Comparison of ENCODE assay signal across 12 mouse cellular contexts in the genomic region with DNA sequence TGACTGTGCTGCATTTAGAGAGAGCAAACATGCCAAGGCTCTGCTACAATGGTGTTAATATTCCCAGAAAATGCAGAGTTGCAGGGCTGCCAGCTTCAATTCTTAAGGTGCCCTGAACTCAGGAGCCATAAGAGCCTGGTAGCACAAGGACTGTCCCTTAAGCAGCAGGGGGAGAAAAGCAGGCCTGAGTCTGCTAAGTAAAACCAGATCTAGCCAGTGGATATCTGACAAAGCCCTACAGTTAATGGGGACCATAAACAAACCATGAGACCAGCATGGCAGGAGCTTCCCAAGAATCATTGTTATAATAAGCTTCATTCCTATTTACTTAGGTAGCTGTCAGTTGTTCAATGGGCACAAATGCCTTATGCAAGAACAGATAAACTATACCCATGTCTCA.
DNase-seq lines count a peak whose midpoint lies in the region; ATAC-seq lines count a peak whose summit lies in the region.
"Had no signal": no experiment of that assay in that cellular context is flagged by ENCODE, and none has a peak within 500 bp of the region (broad histone marks: within the 10 kb centered on the region; RNA-seq: fewer than 3 reads in every experiment).

No protein-coding gene starts in this region.

- no peak overlapping the region for H3K9ac ChIP-seq in hindbrain, embryonic 13.5 days
- no peak overlapping the region for H3K9ac ChIP-seq in hindbrain, embryonic 12.5 days
- no peak overlapping the region for H3K9ac ChIP-seq in hindbrain, embryonic 15.5 days
- H3K9ac ChIP-seq in midbrain, embryonic 13.5 days (replicated peaks), result no peak overlapping the region
- H3K9ac ChIP-seq: intestine, embryonic 15.5 days; lung, embryonic 15.5 days had no signal

- H3K27me3 ChIP-seq in hindbrain, embryonic 13.5 days, result no peaks in the 10 kb centered on the region
- peaks cover 3% of the 10 kb centered on the region; the same call in 1 of the 2 replicates for H3K27me3 ChIP-seq in hindbrain, embryonic 12.5 days
- no peaks in the 10 kb centered on the region for H3K27me3 ChIP-seq in hindbrain, embryonic 15.5 days
- H3K27me3 ChIP-seq in midbrain, embryonic 13.5 days, result no peaks in the 10 kb centered on the region
- H3K27me3 ChIP-seq: intestine, embryonic 15.5 days; lung, embryonic 15.5 days had no signal

- 0 out of 2 replicates have a peak overlapping the region, but pooled peaks have one; percentile 36 for H3K27ac ChIP-seq in hindbrain, embryonic 13.5 days
- H3K27ac ChIP-seq in hindbrain, embryonic 12.5 days, result no peak overlapping the region
- peak overlapping the region; percentile 35; the same call in 1 of the 2 replicates for H3K27ac ChIP-seq in hindbrain, embryonic 15.5 days (replicated peaks)
- peak overlapping the region; percentile 85 for H3K27ac ChIP-seq in midbrain, embryonic 13.5 days
- H3K27ac ChIP-seq: intestine, embryonic 15.5 days; lung, embryonic 15.5 days had no signal

- DNase-seq in embryo, embryonic 9.5 days (ENCODE audit: extremely low spot score), result peak; percentile 11
- DNase-seq in natural killer cell, adult 2 months (ENCODE audit: low spot score in 2 of 2), result no peak
- DNase-seq in lung, adult 18-20 months, result no peak
- no peak for DNase-seq in heart, postnatal 4 days
- DNase-seq: cerebellum, adult 18-20 months had no signal

- H3K4me1 ChIP-seq in hindbrain, embryonic 13.5 days (replicated peaks), result peaks cover 18% of the 10 kb centered on the region
- peaks cover 22% of the 10 kb centered on the region for H3K4me1 ChIP-seq in hindbrain, embryonic 12.5 days
- peaks cover 19% of the 10 kb centered on the region for H3K4me1 ChIP-seq in hindbrain, embryonic 15.5 days (replicated peaks)
- H3K4me1 ChIP-seq in midbrain, embryonic 13.5 days (replicated peaks), result peaks cover 24% of the 10 kb centered on the region
- H3K4me1 ChIP-seq: intestine, embryonic 15.5 days had no signal

- no peak overlapping the region for H3K4me3 ChIP-seq in hindbrain, embryonic 13.5 days
- no peak overlapping the region for H3K4me3 ChIP-seq in hindbrain, embryonic 12.5 days
- no peak overlapping the region for H3K4me3 ChIP-seq in hindbrain, embryonic 15.5 days
- no peak overlapping the region for H3K4me3 ChIP-seq in midbrain, embryonic 13.5 days (replicated peaks)
- H3K4me3 ChIP-seq: intestine, embryonic 15.5 days; lung, embryonic 15.5 days; myocyte had no signal

- no peaks in the 10 kb centered on the region for H3K36me3 ChIP-seq in hindbrain, embryonic 13.5 days
- no peaks in the 10 kb centered on the region for H3K36me3 ChIP-seq in hindbrain, embryonic 12.5 days
- H3K36me3 ChIP-seq in hindbrain, embryonic 15.5 days, result no peaks in the 10 kb centered on the region
- H3K36me3 ChIP-seq in midbrain, embryonic 13.5 days, result no peaks in the 10 kb centered on the region
- H3K36me3 ChIP-seq: intestine, embryonic 15.5 days; lung, embryonic 15.5 days had no signal

- H3K4me2 ChIP-seq in hindbrain, embryonic 13.5 days, result no peak overlapping the region
- no peak overlapping the region for H3K4me2 ChIP-seq in hindbrain, embryonic 12.5 days (replicated peaks)
- H3K4me2 ChIP-seq in hindbrain, embryonic 15.5 days, result no peak overlapping the region
- no peak overlapping the region for H3K4me2 ChIP-seq in midbrain, embryonic 13.5 days (replicated peaks)
- H3K4me2 ChIP-seq: intestine, embryonic 15.5 days; lung, embryonic 15.5 days had no signal

- no peaks in the 10 kb centered on the region for H3K9me3 ChIP-seq in hindbrain, embryonic 13.5 days
- H3K9me3 ChIP-seq in hindbrain, embryonic 12.5 days (replicated peaks), result no peaks in the 10 kb centered on the region
- no peaks in the 10 kb centered on the region for H3K9me3 ChIP-seq in hindbrain, embryonic 15.5 days
- H3K9me3 ChIP-seq in midbrain, embryonic 13.5 days, result no peaks in the 10 kb centered on the region
- H3K9me3 ChIP-seq: intestine, embryonic 15.5 days; lung, embryonic 15.5 days had no signal

- no peak for ATAC-seq in hindbrain, embryonic 13.5 days (ENCODE audit: low FRiP score)
- no peak for ATAC-seq in hindbrain, embryonic 12.5 days (ENCODE audit: low FRiP score)
- no peak for ATAC-seq in hindbrain, embryonic 15.5 days (ENCODE audit: low FRiP score, low read depth)
- ATAC-seq in midbrain, embryonic 13.5 days, result no peak
- ATAC-seq: intestine, embryonic 15.5 days had no signal
